In genomic region chr5:33651921-33652782, GRCm38 (mm10) we compare ENCODE assay signal across 8 mouse cellular contexts. TPM values are rescaled to one million over a fixed set of nuclear protein-coding genes. Genes with fewer than 3 reads are reported as not detected.
DNase-seq lines count a peak whose midpoint lies in the region; ATAC-seq and TF ChIP-seq lines count a peak whose summit lies in the region.

TSS of gene Slbp (minus strand) at chr5:33652574.

- ATAC-seq in embryonic facial prominence, embryonic 13.5 days (ENCODE audit: insufficient number of reproducible peaks, insufficient read depth, low FRiP score, low TSS enrichment, low read depth), result peak; percentile 95
- peak; percentile 97 for ATAC-seq in limb, embryonic 13.5 days (ENCODE audit: low FRiP score, low read depth)
- peak; percentile 96 for ATAC-seq in midbrain, embryonic 16.5 days

- H3K4me1 ChIP-seq in embryonic facial prominence, embryonic 13.5 days, result peaks cover 27% of the 10 kb centered on the region
- peaks cover 8% of the 10 kb centered on the region for H3K4me1 ChIP-seq in heart, adult 2 months (ENCODE audit: control insufficient read depth, insufficient read depth, low read length)
- peaks cover 45% of the 10 kb centered on the region for H3K4me1 ChIP-seq in limb, embryonic 13.5 days
- H3K4me1 ChIP-seq in midbrain, embryonic 16.5 days (ENCODE audit: control insufficient read depth, insufficient read depth, low read length), result peaks cover 33% of the 10 kb centered on the region

- peak; percentile 98 for DNase-seq in 3134 (ENCODE audit: extremely low read depth, insufficient read length, low spot score)
- peak; percentile 97 to 98 for DNase-seq in adrenal gland, postnatal 36 days
- DNase-seq in heart, adult 2 months, result peak; percentile 95 to 98
- peak; percentile 96 to 97 for DNase-seq in kidney, adult 8-10 months
- DNase-seq in spleen, postnatal 10 days (ENCODE audit: low spot score in 2 of 2), result peak; percentile 95 to 97

- peak; percentile 99 for TF ChIP-seq POLR2A in heart, adult 2 months (IDR thresholded peaks at IDR 0.05; ENCODE audit: insufficient read depth, low read depth, low read length)

- peak within 1 kb of the TSS; percentile 77 for H3K4me2 ChIP-seq in embryonic facial prominence, embryonic 13.5 days
- H3K4me2 ChIP-seq in limb, embryonic 13.5 days (replicated peaks), result peak within 1 kb of the TSS; percentile 84
- H3K4me2 ChIP-seq in midbrain, embryonic 16.5 days (ENCODE audit: low read length), result peak within 1 kb of the TSS; percentile 70

- H3K79me2 ChIP-seq in heart, adult 2 months (replicated peaks; ENCODE audit: control insufficient read depth, insufficient read depth, low read length), result no peaks in the 10 kb centered on the region

- H3K36me3 ChIP-seq in embryonic facial prominence, embryonic 13.5 days, result peaks cover 45% of the 10 kb centered on the region
- H3K36me3 ChIP-seq in heart, adult 2 months (ENCODE audit: control insufficient read depth, insufficient read depth, low read length), result peaks cover 11% of the 10 kb centered on the region; the same call in 1 of the 2 replicates
- peaks cover 53% of the 10 kb centered on the region for H3K36me3 ChIP-seq in limb, embryonic 13.5 days
- H3K36me3 ChIP-seq in midbrain, embryonic 16.5 days (ENCODE audit: control insufficient read depth, insufficient read depth, low read length), result peaks cover 8% of the 10 kb centered on the region; the same call in 1 of the 2 replicates

- TF ChIP-seq EP300 in heart, adult 2 months (IDR thresholded peaks at IDR 0.05; ENCODE audit: insufficient read depth, low read depth, low read length), result peak; percentile 27; the same call in 1 of the 2 replicates

- peak within 1 kb of the TSS; percentile 82 for H3K9ac ChIP-seq in embryonic facial prominence, embryonic 13.5 days
- peak within 1 kb of the TSS; percentile 65 for H3K9ac ChIP-seq in heart, adult 2 months (ENCODE audit: low read depth, low read length)
- H3K9ac ChIP-seq in limb, embryonic 13.5 days, result peak within 1 kb of the TSS; percentile 88
- H3K9ac ChIP-seq in midbrain, embryonic 16.5 days (ENCODE audit: low read depth, low read length), result peak within 1 kb of the TSS; percentile 79

- no peaks in the 10 kb centered on the region for H3K27me3 ChIP-seq in embryonic facial prominence, embryonic 13.5 days
- no peaks in the 10 kb centered on the region for H3K27me3 ChIP-seq in heart, adult 2 months (ENCODE audit: control insufficient read depth, insufficient read depth, low read length)
- H3K27me3 ChIP-seq in limb, embryonic 13.5 days, result no peaks in the 10 kb centered on the region
- H3K27me3 ChIP-seq in midbrain, embryonic 16.5 days (ENCODE audit: control insufficient read depth, insufficient read depth, low read depth, low read length), result no peaks in the 10 kb centered on the region

- intact Hi-C loops in heart, adult 2 months (cut with DNase I), result loop anchor here (2.0 to 10.0 kb wide), 3 partner anchors 21 to 713 kb away; partner anchors contain the start of genes Fam193a and Mxd4

- H3K27ac ChIP-seq in embryonic facial prominence, embryonic 13.5 days, result peak within 1 kb of the TSS; percentile 97
- peak within 1 kb of the TSS; percentile 100 for H3K27ac ChIP-seq in heart, adult 2 months
- H3K27ac ChIP-seq in limb, embryonic 13.5 days, result peak within 1 kb of the TSS; percentile 93
- peak within 1 kb of the TSS; percentile 98 for H3K27ac ChIP-seq in midbrain, embryonic 16.5 days (ENCODE audit: low read length)

- H3K4me3 ChIP-seq in embryonic facial prominence, embryonic 13.5 days, result peak within 1 kb of the TSS; percentile 75
- peak within 1 kb of the TSS; percentile 73 for H3K4me3 ChIP-seq in heart, adult 2 months
- H3K4me3 ChIP-seq in limb, embryonic 13.5 days, result peak within 1 kb of the TSS; percentile 80
- H3K4me3 ChIP-seq in midbrain, embryonic 16.5 days (ENCODE audit: low read depth, low read length), result peak within 1 kb of the TSS; percentile 80

- no peaks in the 10 kb centered on the region for H3K9me3 ChIP-seq in embryonic facial prominence, embryonic 13.5 days
- H3K9me3 ChIP-seq in limb, embryonic 13.5 days, result no peaks in the 10 kb centered on the region
- H3K9me3 ChIP-seq in midbrain, embryonic 16.5 days (replicated peaks; ENCODE audit: control insufficient read depth, low read length, poor library complexity, severe bottlenecking), result no peaks in the 10 kb centered on the region

- under 1% methylated on average over 82 of the region's 82 CpGs for WGBS in embryonic facial prominence, embryonic 13.5 days
- WGBS in heart, adult 2 months, result under 1% methylated on average over 82 of the region's 82 CpGs
- WGBS in limb, embryonic 13.5 days, result under 1% methylated on average over 82 of the region's 82 CpGs
- WGBS in midbrain, embryonic 16.5 days, result under 1% methylated on average over 82 of the region's 82 CpGs

- 0 out of 2 replicates have a peak, but pooled peaks have one; percentile 6 for TF ChIP-seq CTCF in heart, adult 2 months (IDR thresholded peaks at IDR 0.05)

RNA-seq across cellular contexts. Expression of gene Slbp, which starts in this region (rescaled TPM):
- 10 to 100 TPM; 44.8 to 47.8 TPM for total RNA-seq in adrenal gland, postnatal 36 days (2021)
- 246 and 251 TPM in 2 replicates for polyA plus RNA-seq in embryonic facial prominence, embryonic 13.5 days (2015; fragmentation: Nextera tagmentation; extraction: Ambion mirVana)
- total RNA-seq in heart, adult 2 months (2021), result 10 to 100 TPM; 10.6 to 12.7 TPM
- 7.7 and 13.8 TPM in 2 replicates for polyA plus RNA-seq in heart, adult 2 months (2012; rRNA removed)
- polyA plus RNA-seq in limb, embryonic 13.5 days (2015; fragmentation: Nextera tagmentation; extraction: Ambion mirVana), result 252 and 254 TPM in 2 replicates
- 119 and 123 TPM in 2 replicates for polyA plus RNA-seq in midbrain, embryonic 16.5 days (2015; fragmentation: Nextera tagmentation; extraction: Ambion mirVana)

Comparison
In these comparisons a context has a peak if more than half of its experiments do, and no peak if none do; other contexts are left out.
1. Peak in every context shown above with its lines: DNase-seq, ATAC-seq, H3K4me3 ChIP-seq and H3K27ac ChIP-seq.